Mouse (Mus musculus) limb, embryonic 11.5 days (tissue): ENCODE results near the gene Rbm45. TPM values are rescaled to one million over a fixed set of nuclear protein-coding genes. Genes with fewer than 3 reads are reported as not detected.

Experiments used
- ATAC-seq: fragments of 200-750 bp; cut with Nextera tagmentation; 2 replicates; pipeline ENCODE4 v1.8.0; 2017; ENCODE audit warnings: low read depth; ENCODE audit not compliant: insufficient number of reproducible peaks, low FRiP score, low TSS enrichment
- DNase-seq: peaks from one replicate; pipeline ENCODE4 v3.0.0-alpha.2; 2015; ENCODE audit warnings: low spot score
- H3K27ac ChIP-seq: fragments of 300-500 bp; sonication (generic); replicated peaks from 2 replicates; pipeline ENCODE4 v1.5.1; 2014; ENCODE audit warnings: low read depth, mild to moderate bottlenecking, low read length
- H3K27me3 ChIP-seq: fragments of 300-500 bp; sonication (generic); 2 replicates; pipeline ENCODE4 v1.6.1; 2014; ENCODE audit warnings: mild to moderate bottlenecking, low read length, mixed read lengths; ENCODE audit not compliant: control insufficient read depth, insufficient read depth
- H3K36me3 ChIP-seq: fragments of 300-500 bp; sonication (generic); 2 replicates; pipeline ENCODE4 v1.6.1; 2014; ENCODE audit warnings: mild to moderate bottlenecking, low read length, moderate library complexity, mixed read lengths; ENCODE audit not compliant: control insufficient read depth, insufficient read depth
- H3K4me1 ChIP-seq: fragments of 300-500 bp; sonication (generic); 2 replicates; pipeline ENCODE4 v1.6.1; 2014; ENCODE audit warnings: low read length, mixed read lengths; ENCODE audit not compliant: control insufficient read depth, insufficient read depth
- H3K4me2 ChIP-seq: fragments of 300-500 bp; sonication (generic); 2 replicates; pipeline ENCODE4 v1.6.1; 2014; ENCODE audit warnings: low read depth, mild to moderate bottlenecking, moderate library complexity; ENCODE audit not compliant: severe bottlenecking
- H3K4me3 ChIP-seq: fragments of 300-500 bp; sonication (generic); 2 replicates; pipeline ENCODE4 v1.5.1; 2014; ENCODE audit warnings: low read depth, low read length
- H3K9ac ChIP-seq: fragments of 300-500 bp; sonication (generic); 2 replicates; pipeline ENCODE4 v1.6.1; 2014; ENCODE audit warnings: mild to moderate bottlenecking, low read length
- H3K9me3 ChIP-seq: fragments of 300-500 bp; sonication (generic); 2 replicates; pipeline ENCODE4 v1.6.1; 2016; ENCODE audit warnings: low read length; ENCODE audit not compliant: control insufficient read depth
- WGBS: fragments of 180-500 bp; shearing (Covaris S2); extraction: QIAGEN DNeasy Blood & Tissue Kit; methylation state at CpG from one replicate; pipeline ENCODE4 v1.1.7; 2014; 5-methylcytosine and 5-hydroxymethylcytosine counted together
- polyA plus RNA-seq: library from polyadenylated mRNA; unstranded; fragments of >200 nt; fragmentation: Nextera tagmentation; extraction: Ambion mirVana; gene quantifications from 2 replicates; pipeline ENCODE4 v1.2.1, GENCODE M21; 2014

Rbm45 gene
- polyA plus RNA-seq, 1 experiment from 2014 or later = 16.3 TPM

GRCm38 (mm10) chr2:76370656-76370922, 805 bp downstream of the Rbm45 start:
- H3K4me1 ChIP-seq = peaks cover 5% of the 10 kb centered on the region; the same call in 1 of the 2 replicates
- 5% methylated on average over 7 of the region's 7 CpGs for WGBS
- ATAC-seq (no peak), DNase-seq (no peak)
- peak overlapping the region; percentile 92 for H3K4me2 ChIP-seq
- no peaks in the 10 kb centered on the region for H3K27me3 ChIP-seq
- H3K9me3 ChIP-seq = no peaks in the 10 kb centered on the region
- H3K4me3 ChIP-seq = peak overlapping the region; percentile 85
- H3K27ac ChIP-seq = no peak overlapping the region
- peak overlapping the region; percentile 86 for H3K9ac ChIP-seq
- peaks cover 2% of the 10 kb centered on the region; the same call in 1 of the 2 replicates for H3K36me3 ChIP-seq

- no peak overlapping the region for H3K27ac ChIP-seq
- no peak overlapping the region for H3K4me2 ChIP-seq
- 83% methylated on average over 4 of the region's 4 CpGs for WGBS
- no peaks in the 10 kb centered on the region for H3K9me3 ChIP-seq
- peaks cover 6% of the 10 kb centered on the region for H3K36me3 ChIP-seq
- no peak overlapping the region for H3K4me3 ChIP-seq
- no peak for ATAC-seq
- no peaks in the 10 kb centered on the region for H3K27me3 ChIP-seq
- no peak overlapping the region for H3K9ac ChIP-seq
- H3K4me1 ChIP-seq = peaks cover 5% of the 10 kb centered on the region; the same call in 1 of the 2 replicates
- no peak for DNase-seq
Measured at GRCm38 (mm10) chr2:76372244-76372643, 2.5 kb downstream of the Rbm45 start.

- WGBS = 94% methylated on average over 6 of the region's 6 CpGs
- H3K36me3 ChIP-seq = peaks cover 13% of the 10 kb centered on the region
Measured at GRCm38 (mm10) chr2:76374544-76375206, 4.9 kb downstream of the Rbm45 start.

GRCm38 (mm10) chr2:76378646-76379045, 8.9 kb downstream of the Rbm45 start:
- ATAC-seq = no peak
- Histone ChIP-seq H3K36me3 (peaks cover 13% of the 10 kb centered on the region), H3K27me3 (no peaks in the 10 kb centered on the region), H3K4me2 (no peak overlapping the region), H3K9me3 (no peaks in the 10 kb centered on the region), H3K9ac (no peak overlapping the region), H3K4me1 (no peaks in the 10 kb centered on the region), H3K4me3 (no peak overlapping the region), H3K27ac (no peak overlapping the region)
- no peak for DNase-seq
- 93% methylated on average over 19 of the region's 19 CpGs for WGBS

More at GRCm38 (mm10) chr2:76374544-76375206, 4.9 kb downstream of the Rbm45 start:
- Histone ChIP-seq H3K9me3 (no peaks in the 10 kb centered on the region), H3K4me1 (peaks cover 5% of the 10 kb centered on the region; the same call in 1 of the 2 replicates), H3K27ac (no peak overlapping the region), H3K27me3 (no peaks in the 10 kb centered on the region), H3K9ac (no peak overlapping the region), H3K4me2 (no peak overlapping the region), H3K4me3 (no peak overlapping the region)
- DNase-seq = no peak
- ATAC-seq = no peak

GRCm38 (mm10) chr2:76386531-76386930, 16.7 kb downstream of the Rbm45 start:
- H3K9ac ChIP-seq = no peak overlapping the region
- no peak overlapping the region for H3K27ac ChIP-seq
- H3K4me2 ChIP-seq = no peak overlapping the region
- DNase-seq = no peak
- no peaks in the 10 kb centered on the region for H3K9me3 ChIP-seq
- peaks cover 2% of the 10 kb centered on the region; the same call in 1 of the 2 replicates for H3K36me3 ChIP-seq
- H3K4me3 ChIP-seq = no peak overlapping the region
- H3K27me3 ChIP-seq = no peaks in the 10 kb centered on the region
- H3K4me1 ChIP-seq = no peaks in the 10 kb centered on the region
- ATAC-seq = no peak

GRCm38 (mm10) chr2:76400178-76400577, 30.4 kb downstream of the Rbm45 start:
- no peak for ATAC-seq
- H3K4me3 ChIP-seq = no peak overlapping the region
- H3K27ac ChIP-seq = no peak overlapping the region
- H3K4me1 ChIP-seq = no peaks in the 10 kb centered on the region
- H3K9ac ChIP-seq = no peak overlapping the region
- H3K27me3 ChIP-seq = no peaks in the 10 kb centered on the region
- H3K4me2 ChIP-seq = no peak overlapping the region
- DNase-seq = no peak
- no peaks in the 10 kb centered on the region for H3K36me3 ChIP-seq
- H3K9me3 ChIP-seq = no peaks in the 10 kb centered on the region

GRCm38 (mm10) chr2:76405596-76406150, 35.9 kb downstream of the Rbm45 start:
- Histone ChIP-seq H3K4me3 (peak overlapping the region; percentile 89), H3K27me3 (no peaks in the 10 kb centered on the region), H3K9me3 (no peaks in the 10 kb centered on the region), H3K4me2 (peak overlapping the region; percentile 87), H3K4me1 (no peaks in the 10 kb centered on the region), H3K9ac (peak overlapping the region; percentile 79), H3K27ac (no peak overlapping the region), H3K36me3 (no peaks in the 10 kb centered on the region)
- DNase-seq = no peak
- 5% methylated on average over 15 of the region's 15 CpGs for WGBS
- peak; percentile 41 for ATAC-seq

- ATAC-seq = peak; percentile 76
- Histone ChIP-seq H3K4me3 (peak within 1 kb of the TSS; percentile 89), H3K27ac (peak within 1 kb of the TSS; percentile 42; the same call in 1 of the 2 replicates), H3K4me1 (no peaks in the 10 kb centered on the region), H3K27me3 (no peaks in the 10 kb centered on the region), H3K9me3 (no peaks in the 10 kb centered on the region), H3K36me3 (no peaks in the 10 kb centered on the region), H3K4me2 (peak within 1 kb of the TSS; percentile 87), H3K9ac (peak within 1 kb of the TSS; percentile 79)
- WGBS = under 1% methylated on average over 57 of the region's 89 CpGs
- peak; percentile 80 for DNase-seq
Measured at GRCm38 (mm10) chr2:76406151-76406936, 36.6 kb downstream of the Rbm45 start, which contains the start of gene Osbpl6. TSS of gene Osbpl6 (plus strand) at chr2:76406508.
